Mouse (Mus musculus) neutrophil, adult 65 days (primary cell): Measurements from ENCODE around the gene Abcc5. TPM values are rescaled to one million over a fixed set of nuclear protein-coding genes. Genes with fewer than 3 reads are reported as not detected.

Source experiments
- total RNA-seq: library from RNA; stranded (reverse); gene quantifications from 2 replicates; pipeline ENCODE4 v1.2.4, GENCODE M21; 2023

The Abcc5 gene
- 74.2 and 90.9 TPM in 2 replicates for total RNA-seq

GRCm38 (mm10) chr16:20425855-20426598 is at the start of gene Abcc5:
Abcc5 (minus strand) TSS chr16:20426394.

GRCm38 (mm10) chr16:20325286-20325685 is 100.9 kb downstream of the Abcc5 start, which contains the start of gene Cyp2ab1:
Cyp2ab1 (minus strand) TSS chr16:20325404.

GRCm38 (mm10) chr16:20301770-20302649 is 124.2 kb downstream of the Abcc5 start, which contains the start of gene Parl:
Parl (minus strand) TSS chr16:20302387.

Other genes starting within 250 kb of the Abcc5 start
- not detected in 2 replicates for gene Map6d1, start 185.0 kb downstream of the Abcc5 start, total RNA-seq
- 54.3 and 78.8 TPM in 2 replicates for gene Parl, start 124.0 kb downstream of the Abcc5 start, total RNA-seq
- 1.8 and 2.5 TPM in 2 replicates for gene Cyp2ab1, start 101.0 kb downstream of the Abcc5 start, total RNA-seq
- gene Eif2b5, start 72.4 kb upstream of the Abcc5 start, total RNA-seq: 19.8 and 24.7 TPM in 2 replicates
- gene Dvl3, start 90.6 kb upstream of the Abcc5 start, total RNA-seq: 22.9 and 26.7 TPM in 2 replicates
- gene Ap2m1, start 109.1 kb upstream of the Abcc5 start, total RNA-seq: 174 and 177 TPM in 2 replicates
- 32.5 and 45.3 TPM in 2 replicates for gene Abcf3, start 122.2 kb upstream of the Abcc5 start, total RNA-seq
- gene Vwa5b2, start 163.1 kb upstream of the Abcc5 start, total RNA-seq: 0.25 TPM in 1 of 2 replicates, not detected in the other
- 2.4 and 3.8 TPM in 2 replicates for gene Eef1akmt4, start 185.2 kb upstream of the Abcc5 start, total RNA-seq
- not detected in 2 replicates for gene Gm49333, start 185.2 kb upstream of the Abcc5 start, total RNA-seq
- 4.6 and 5.3 TPM in 2 replicates for gene Alg3, start 185.3 kb upstream of the Abcc5 start, total RNA-seq
- 0.47 and 1.2 TPM in 2 replicates for gene Camk2n2, start 194.9 kb upstream of the Abcc5 start, total RNA-seq
- not detected in 2 replicates for gene Ece2, start 203.4 kb upstream of the Abcc5 start, total RNA-seq
- 77.7 and 85.6 TPM in 2 replicates for gene Psmd2, start 225.3 kb upstream of the Abcc5 start, total RNA-seq
- 151 and 174 TPM in 2 replicates for gene Eif4g1, start 241.9 kb upstream of the Abcc5 start, total RNA-seq